Mouse (Mus musculus) lung, postnatal 0 days (tissue): Measurements from ENCODE around the gene Pcdh20.

ENCODE experiments used
- CTCF ChIP-seq: IDR thresholded peaks from 2 replicates; pipeline ENCODE4 v1.5.1; 2016; ENCODE audit warnings: antibody characterized with exemption, mild to moderate bottlenecking
- EP300 ChIP-seq: IDR thresholded peaks from 2 replicates; pipeline ENCODE4 v1.6.1; 2016; ENCODE audit warnings: antibody characterized with exemption, mild to moderate bottlenecking, control low read depth

DNA sequence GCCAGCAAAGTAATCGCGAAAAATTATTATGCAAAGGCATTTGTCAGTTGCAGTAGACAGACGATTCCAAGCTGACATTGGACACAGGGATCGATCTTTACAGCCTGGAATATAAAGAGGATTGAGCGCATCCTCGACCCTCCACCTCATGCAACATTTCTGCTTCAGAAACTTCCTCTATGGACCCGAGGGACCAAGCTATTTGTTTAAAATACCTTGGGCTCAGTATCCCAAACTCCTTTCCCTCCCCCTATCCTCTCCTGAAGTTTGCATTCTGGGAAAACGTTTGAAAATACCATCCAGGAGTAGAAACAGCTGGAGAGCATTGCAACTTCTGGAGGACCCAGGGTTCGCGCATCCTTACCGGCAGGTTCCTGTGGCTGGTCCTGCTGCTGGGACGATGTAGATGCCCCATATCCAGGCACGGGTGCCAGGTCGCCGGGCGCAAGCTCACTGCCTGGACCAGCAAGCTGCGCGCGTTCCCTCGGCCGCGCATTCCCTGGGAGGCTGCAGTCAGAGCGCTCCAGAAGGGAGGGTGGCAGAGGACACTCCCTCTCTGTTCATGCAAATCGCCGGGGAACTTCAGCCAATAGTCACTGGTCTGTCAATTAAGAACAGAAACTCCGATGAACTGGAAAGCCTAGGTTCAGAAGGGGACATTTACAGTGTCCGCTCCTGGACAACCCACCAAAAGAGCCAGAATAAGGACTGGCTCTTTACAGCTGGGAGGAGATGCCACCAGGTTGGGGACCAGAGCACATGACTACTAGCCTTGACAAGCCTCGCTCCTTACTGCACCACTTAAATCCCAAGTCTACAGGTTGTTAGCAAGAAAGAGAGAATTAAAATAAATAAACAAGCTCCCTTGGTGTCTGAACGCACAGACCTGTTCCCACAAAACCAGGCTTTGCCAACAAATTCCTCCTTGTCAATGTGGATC lies at the start of gene Pcdh20:
- TF ChIP-seq CTCF (no peak), EP300 (no peak)
